In the genomic region with DNA sequence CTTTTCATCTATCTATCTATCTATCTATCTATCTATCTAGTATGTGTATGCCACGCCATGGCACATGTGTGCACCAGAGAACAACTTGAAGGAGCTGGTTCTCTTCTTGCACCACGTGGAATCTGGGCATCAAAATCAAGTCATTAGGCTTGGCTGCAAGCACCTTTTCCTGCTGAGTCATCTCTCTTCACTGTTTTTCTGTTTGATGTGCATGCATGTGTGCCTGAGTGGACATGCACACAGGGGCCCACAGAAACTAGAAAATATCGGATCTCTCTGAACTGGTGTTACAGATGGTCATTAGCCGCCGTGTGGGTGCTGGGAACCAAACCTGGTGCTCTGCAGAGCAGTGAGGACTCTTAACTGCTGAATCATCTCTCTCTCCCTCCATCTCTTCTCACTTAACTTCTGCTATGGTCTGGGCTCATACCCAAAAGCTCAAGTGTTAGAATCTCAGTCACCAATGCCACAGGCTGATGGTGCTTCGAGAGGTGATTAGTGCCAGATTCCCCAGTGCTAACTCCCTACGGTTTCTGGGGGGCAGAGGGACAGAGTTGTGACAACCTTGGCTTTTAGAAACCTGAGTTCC, we compare ENCODE assay signal across 1 mouse cellular context.
A peak's percentile ranks its signal among the peaks of the same experiment; 100 is the strongest.
TF ChIP-seq lines count a peak whose summit lies in the region.

No protein-coding gene starts in this region.

TF ChIP-seq in CH12.LX, 34 proteins besides CTCF, POLR2A, EP300 and RAD21:
- TF ChIP-seq MAFK (IDR thresholded peaks at IDR 0.05; ENCODE audit: insufficient replicate concordance, low read length) (peak; percentile 87), ETS1 (conservative IDR thresholded peaks at IDR 0.05; ENCODE audit: low read depth, low read length) (no peak), PAX5 (IDR thresholded peaks at IDR 0.05; ENCODE audit: low read length) (no peak), MYC (IDR thresholded peaks at IDR 0.05; ENCODE audit: low read depth, low read length) (peak; percentile 64), TCF12 (IDR thresholded peaks at IDR 0.05; ENCODE audit: low read depth, low read length) (no peak), BHLHE40 (IDR thresholded peaks at IDR 0.05; ENCODE audit: low read depth, low read length) (peak; percentile 32; the same call in 1 of the 2 replicates), KAT2A (IDR thresholded peaks at IDR 0.05; ENCODE audit: insufficient replicate concordance, low read length) (no peak)
